Mouse (Mus musculus) frontal cortex, postnatal 14 days (tissue): ENCODE data around the gene Mast3.

Experiments
- DNase-seq, 2 experiments: peaks; one replicate each; pipeline ENCODE4 v3.0.0; 2022; ENCODE audit warnings: low spot score in 2 of 2

The Mast3 gene

GRCm38 (mm10) chr8:70762118-70762517 lies 42.7 kb downstream of the Mast3 start:
- no peak for DNase-seq

DNA sequence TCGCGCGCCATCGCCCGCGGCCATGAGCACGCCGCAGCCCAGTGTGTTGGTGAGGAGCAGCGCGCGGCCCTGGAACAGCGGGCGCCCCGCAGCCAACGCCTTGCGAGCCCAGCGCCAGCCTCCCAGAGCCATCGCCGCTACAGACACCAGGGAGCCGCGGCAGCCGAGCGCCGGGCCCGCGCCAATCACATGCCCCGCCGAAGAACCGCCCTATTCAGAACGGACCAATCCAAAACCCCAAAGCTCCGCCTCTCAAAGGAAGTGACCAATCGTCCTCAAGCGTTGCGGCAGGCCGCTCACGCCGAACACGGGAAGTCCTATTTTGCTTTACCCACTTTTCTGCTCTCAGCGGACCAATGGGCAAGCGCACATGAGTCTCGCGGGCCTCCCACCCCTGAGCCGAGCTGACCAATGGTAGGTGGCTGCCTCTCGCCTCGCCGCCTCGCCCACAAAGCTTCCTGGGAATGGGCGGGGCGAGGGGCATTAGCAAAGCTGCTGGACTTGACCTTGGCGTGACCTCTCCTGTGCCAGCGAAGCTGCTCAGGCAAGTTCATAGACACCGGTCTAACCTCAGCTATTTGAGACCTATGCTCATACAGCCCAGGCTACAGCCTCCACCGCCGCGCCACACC lies 44.0 kb downstream of the Mast3 start, which contains the start of gene Mpv17l2:
Gene Mpv17l2 (minus strand): TSS at position 172 of the 632 bp plus-strand sequence.
- peak; percentile 95 to 98 for DNase-seq

DNA sequence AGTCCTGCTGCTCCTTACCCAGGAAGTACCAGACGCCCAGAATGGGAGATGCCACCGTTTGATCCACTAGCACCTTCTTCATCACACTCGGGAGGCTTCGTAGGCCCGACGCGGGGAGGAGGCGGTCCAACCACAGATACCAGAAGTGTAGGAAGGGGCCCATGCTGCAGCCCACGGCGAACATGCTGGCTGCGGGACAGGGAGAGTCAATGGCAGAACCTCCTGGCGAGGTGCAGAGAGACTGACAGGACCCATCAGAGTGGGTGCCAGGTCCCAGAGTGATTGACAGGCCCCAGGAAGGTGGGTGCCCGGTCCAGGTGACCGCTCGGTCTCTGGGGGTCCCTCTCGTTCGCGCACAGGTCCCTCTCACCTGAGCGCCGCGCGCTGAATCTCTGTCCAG lies 44.5 kb downstream of the Mast3 start:
- DNase-seq, result no peak

DNA sequence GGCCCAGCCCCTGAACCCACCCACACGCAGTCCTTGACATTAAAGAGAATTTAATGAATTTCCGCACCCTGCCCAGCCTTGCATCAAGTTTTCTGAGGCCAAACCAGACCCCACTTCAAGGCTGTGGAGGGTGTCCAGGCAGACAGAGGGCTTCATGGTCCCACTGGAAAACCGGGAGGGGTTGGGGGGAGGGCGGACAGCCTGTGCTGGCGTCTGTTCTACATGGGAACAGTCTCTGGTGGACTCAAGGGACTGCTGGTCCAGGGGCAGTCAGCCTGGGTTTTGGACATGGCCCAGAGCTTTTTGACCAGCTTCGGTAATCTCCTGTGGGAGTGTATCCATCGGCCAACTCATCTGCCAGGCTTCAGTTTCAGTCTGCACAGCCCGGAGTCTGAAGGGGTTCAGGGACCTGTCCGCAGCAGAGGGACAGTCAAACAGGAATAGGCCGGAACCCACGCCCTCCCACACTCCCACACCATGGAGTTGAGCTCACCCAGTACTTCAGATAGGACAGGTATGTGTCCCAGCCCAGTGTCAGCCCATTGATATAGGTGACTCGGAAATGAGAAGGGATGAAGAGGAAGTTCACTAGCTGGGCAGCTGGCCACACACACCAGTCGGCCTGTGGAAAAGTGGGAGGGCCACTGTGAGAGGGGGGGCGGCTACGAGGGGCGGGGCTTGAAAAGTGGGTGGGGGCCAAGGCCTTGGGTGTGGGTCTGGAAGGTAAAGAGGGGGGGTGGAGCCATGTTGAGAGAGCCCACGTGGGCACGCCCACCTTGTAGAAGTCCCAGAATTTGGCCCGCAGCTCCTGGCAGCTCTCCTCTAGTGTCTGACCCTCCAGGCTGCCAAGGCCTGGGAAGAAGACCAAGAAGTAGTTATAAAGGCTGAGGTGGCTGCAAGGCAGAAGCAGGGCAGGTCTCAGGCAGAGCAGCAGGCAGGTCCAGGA lies 46.0 kb downstream of the Mast3 start:
- peak in 1 of 2 experiments; percentile 32 for DNase-seq

- peak; percentile 10 to 11 for DNase-seq
Observed at GRCm38 (mm10) chr8:70758308-70758615, 46.6 kb downstream of the Mast3 start.

GRCm38 (mm10) chr8:70757523-70758307 lies 47.1 kb downstream of the Mast3 start:
- DNase-seq, result peak; percentile 29 to 30

DNA sequence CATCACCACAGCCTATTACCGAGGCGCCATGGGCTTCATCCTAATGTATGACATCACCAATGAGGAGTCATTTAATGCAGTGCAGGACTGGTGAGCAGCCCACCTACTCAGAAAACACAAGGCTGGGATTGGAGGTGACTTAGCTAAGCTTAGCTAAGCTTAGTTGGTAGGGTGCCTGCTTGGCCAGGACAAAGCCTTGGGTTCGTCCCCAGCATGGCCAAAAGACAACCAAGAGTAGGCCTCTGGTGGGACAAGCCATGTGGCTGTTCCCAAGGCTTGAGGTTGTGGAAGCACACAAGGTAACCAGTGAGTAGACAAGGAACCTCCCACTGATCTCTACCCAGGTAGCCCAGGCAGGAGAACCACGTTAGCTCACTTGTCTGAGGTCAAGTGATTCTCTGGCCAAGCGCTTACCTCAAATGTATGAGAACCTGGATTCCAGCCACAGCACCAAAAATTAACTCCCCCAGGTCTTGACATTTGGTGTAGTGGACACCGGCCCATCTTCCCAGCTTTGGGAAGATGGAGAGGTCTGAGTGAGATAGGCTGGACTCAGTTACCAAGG lies 48.3 kb downstream of the Mast3 start:
- DNase-seq, result peak; percentile 3 to 9

DNA sequence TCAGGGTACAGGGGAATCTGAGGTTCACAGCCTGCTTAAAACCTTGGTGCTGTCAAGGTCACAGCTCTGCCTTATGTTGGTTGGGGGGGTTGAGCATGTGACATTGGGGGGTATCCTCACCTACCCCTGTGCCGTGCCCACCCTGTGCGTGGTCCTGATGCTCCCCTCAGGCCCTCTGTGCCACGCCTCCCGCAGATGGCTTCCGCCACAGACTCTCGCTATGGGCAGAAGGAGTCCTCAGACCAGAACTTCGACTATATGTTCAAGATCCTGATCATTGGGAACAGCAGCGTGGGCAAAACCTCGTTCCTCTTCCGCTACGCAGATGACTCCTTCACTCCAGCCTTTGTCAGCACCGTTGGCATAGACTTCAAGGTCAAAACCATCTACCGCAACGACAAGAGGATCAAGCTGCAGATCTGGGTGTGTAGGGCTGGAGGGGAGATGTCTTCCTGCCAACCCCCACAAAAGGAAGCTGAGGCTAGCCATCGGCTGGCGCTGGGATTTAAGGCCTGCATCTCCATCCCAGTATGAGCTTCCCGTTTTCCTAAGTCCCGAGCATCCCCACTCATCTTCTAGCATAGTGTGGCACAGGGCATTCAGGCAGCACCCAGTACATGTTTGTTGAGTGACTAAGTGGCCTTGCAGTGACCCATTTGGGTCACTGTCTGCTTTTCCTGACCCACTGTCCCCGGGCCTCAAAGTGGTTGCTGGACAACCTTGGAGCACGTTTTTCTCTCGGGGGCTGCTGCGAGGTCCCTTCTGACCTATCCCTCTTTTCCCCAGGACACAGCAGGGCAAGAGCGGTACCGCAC lies 49.0 kb downstream of the Mast3 start:
- peak; percentile 13 for DNase-seq

DNA sequence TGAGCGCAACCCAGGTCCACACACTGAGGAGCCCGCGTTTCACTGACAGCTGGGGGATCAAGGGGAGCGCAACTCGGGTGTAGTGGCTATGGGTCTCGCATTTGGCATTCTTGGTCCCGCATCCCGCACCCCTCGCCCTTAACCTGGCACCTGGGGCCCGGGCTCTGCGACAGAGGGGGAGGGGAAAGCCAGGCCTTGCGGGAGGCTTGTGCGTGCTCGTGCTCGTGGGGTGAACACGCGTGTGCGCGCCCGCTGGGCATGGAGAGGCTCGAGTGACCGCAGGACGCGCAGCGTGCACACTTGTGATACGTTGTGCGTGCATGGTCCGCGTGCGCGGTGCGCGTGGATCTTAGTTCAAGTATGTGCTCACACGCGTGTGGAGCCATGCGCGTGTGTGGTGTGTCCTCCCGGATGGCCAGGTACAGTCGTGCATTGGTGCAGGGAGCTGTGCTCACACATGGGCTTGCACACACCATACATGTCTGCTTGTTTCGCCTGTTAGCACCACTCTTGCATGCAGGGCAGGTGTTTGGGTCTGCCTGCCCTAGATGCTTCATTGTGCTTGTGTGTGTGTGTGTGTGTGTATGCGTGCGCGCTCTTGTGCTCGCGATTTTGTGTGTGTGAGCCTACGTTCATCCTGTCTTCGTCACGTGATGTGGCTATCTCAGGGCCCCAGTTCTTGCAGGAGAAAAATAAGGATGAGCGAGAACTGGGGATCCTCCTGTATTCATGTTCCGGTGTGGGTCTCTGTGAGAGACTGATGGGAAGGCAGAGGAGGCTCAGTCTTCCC lies 49.8 kb downstream of the Mast3 start:
- peak; percentile 74 to 75 for DNase-seq

GRCm38 (mm10) chr8:70754043-70754870 lies 50.6 kb downstream of the Mast3 start, which contains the start of gene Rab3a:
Gene Rab3a, plus strand, starts transcription at chr8:70754679.
- DNase-seq, result peak; percentile 94 to 97

GRCm38 (mm10) chr8:70753151-70753550 lies 51.7 kb downstream of the Mast3 start:
- peak; percentile 80 to 81 for DNase-seq

- peak; percentile 58 to 73 for DNase-seq
Observed at GRCm38 (mm10) chr8:70752000-70752764, 52.7 kb downstream of the Mast3 start.

- peak in 1 of 2 experiments; percentile 9 for DNase-seq
Observed at GRCm38 (mm10) chr8:70750128-70750680, 54.6 kb downstream of the Mast3 start.

DNA sequence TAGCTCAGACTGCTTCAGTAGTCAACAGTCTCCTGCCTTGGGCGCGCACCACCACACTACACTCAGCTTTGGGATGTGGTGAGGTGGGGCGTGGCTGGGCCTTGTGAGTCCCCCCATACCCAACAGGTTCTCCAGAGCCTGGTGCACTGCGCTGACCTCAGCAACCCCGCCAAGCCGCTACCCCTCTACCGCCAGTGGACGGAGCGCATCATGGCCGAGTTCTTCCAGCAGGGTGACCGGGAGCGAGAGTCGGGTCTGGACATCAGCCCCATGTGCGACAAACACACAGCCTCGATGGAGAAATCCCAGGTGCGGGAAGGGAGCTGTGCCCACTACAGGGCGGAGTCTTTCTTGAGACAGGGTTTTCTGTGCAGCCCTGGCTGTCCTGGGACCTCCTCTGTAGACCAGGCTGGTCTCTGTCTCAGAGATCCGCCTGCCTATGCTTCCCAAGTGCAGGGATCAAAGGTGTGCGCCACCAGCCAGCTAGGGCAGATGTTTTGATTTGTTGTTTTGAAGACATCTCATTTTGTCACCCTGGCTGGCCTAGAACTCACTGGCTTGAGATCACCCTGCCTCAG lies 55.7 kb downstream of the Mast3 start:
- DNase-seq, result peak in 1 of 2 experiments; percentile 8

DNA sequence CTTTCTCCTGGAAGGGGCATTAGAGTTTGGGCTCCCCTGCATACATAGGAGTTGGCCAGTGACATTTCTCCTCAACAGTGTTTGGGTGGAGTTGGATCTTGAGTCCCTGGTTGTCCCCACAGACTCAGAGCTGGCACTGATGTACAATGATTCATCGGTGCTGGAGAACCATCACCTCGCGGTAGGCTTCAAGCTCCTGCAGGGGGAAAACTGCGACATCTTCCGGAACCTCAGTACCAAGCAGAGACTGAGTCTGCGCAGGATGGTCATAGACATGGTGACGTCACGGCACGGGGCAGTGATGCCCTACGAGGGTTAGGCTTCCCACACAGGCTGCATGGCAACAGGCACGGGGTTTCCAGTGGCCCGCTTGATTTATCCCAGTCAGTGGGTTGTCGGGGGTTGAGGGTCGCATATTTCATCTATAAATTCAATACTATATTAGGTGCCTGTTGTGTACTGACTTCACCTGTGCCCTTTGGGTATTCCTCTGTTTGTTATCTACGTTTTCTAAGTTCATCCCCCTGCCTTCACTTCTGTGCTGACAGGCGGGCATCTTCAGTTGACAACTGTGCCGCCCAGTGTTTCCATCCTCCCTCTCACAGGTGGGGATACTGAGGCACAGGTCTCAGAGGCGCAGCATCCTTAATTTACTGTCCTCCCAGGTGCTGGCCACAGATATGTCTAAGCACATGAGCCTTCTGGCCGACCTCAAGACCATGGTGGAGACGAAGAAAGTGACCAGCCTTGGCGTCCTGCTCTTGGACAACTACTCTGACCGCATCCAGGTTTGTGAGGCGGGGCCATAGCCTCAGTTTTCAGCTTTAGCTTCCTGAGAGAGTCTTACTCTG lies 56.4 kb downstream of the Mast3 start:
- DNase-seq, result no peak

GRCm38 (mm10) chr8:70747211-70747890 lies 57.5 kb downstream of the Mast3 start:
- no peak for DNase-seq
